Mouse (Mus musculus): ENCODE measurements around the gene Kdm2b. TPM values are rescaled to one million over a fixed set of nuclear protein-coding genes. Genes with fewer than 3 reads are reported as not detected.
"Not testable (repeated sequence)": the region's sequence is repeated elsewhere in the genome, so short reads cannot be mapped to it uniquely, and the experiment has no call there.

Kdm2b gene
- polyA plus RNA-seq, 1 experiment, result 65.1 TPM

DNA sequence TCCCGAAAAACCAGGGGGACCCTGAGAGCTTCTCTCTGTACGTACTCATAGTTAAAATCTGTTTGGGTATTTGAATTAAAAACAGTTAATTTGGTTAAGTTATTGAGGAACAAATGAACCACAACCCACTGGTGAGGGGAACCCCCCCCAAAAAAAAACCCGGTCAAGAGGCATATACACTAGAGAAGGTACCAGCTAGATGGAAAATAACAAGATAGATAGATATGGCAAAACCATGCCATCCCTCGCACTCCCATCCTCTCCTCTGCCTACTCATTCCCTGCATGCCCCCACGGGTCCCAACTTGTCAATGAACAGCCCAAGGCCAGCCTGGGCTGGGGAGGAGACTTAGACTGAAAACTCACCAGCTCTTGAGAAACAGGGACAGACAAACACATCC is 5.1 kb downstream of the Kdm2b start:
- H3K4me1 ChIP-seq (replicated peaks; ENCODE audit: control insufficient read depth, insufficient read depth, low read length), result peaks cover 14% of the 10 kb centered on the region
- peaks cover 15% of the 10 kb centered on the region for H3K36me3 ChIP-seq (ENCODE audit: control insufficient read depth, insufficient read depth, low read length)
- TF ChIP-seq POLR2A (IDR thresholded peaks at IDR 0.05; ENCODE audit: control insufficient read depth, extremely low read depth, insufficient read depth, low read length, poor library complexity) (no peak), CTCF (IDR thresholded peaks at IDR 0.05; ENCODE audit: borderline replicate concordance, control insufficient read depth, extremely low read depth, insufficient read depth, low read length, poor library complexity) (no peak)
- no peak overlapping the region for H3K4me3 ChIP-seq (ENCODE audit: control insufficient read depth, insufficient read depth, low read length)
- no peak overlapping the region for H3K27ac ChIP-seq (ENCODE audit: control insufficient read depth, insufficient read depth, low read length)
- no peak for DNase-seq
- H3K27me3 ChIP-seq (ENCODE audit: control insufficient read depth, insufficient read depth, low read length), result no peaks in the 10 kb centered on the region
- 92% methylated on average over 5 of the region's 5 CpGs for WGBS

GRCm38 (mm10) chr5:122978970-122979369 is 10.7 kb downstream of the Kdm2b start:
- H3K27me3 ChIP-seq (ENCODE audit: control insufficient read depth, insufficient read depth, low read length), result no peaks in the 10 kb centered on the region
- no peaks in the 10 kb centered on the region for H3K4me1 ChIP-seq (replicated peaks; ENCODE audit: control insufficient read depth, insufficient read depth, low read length)
- TF ChIP-seq POLR2A (IDR thresholded peaks at IDR 0.05; ENCODE audit: control insufficient read depth, extremely low read depth, insufficient read depth, low read length, poor library complexity) (no peak), CTCF (IDR thresholded peaks at IDR 0.05; ENCODE audit: borderline replicate concordance, control insufficient read depth, extremely low read depth, insufficient read depth, low read length, poor library complexity) (no peak)
- no peak for DNase-seq
- WGBS, result 75% methylated on average over 8 of the region's 8 CpGs
- no peak overlapping the region for H3K4me3 ChIP-seq (ENCODE audit: control insufficient read depth, insufficient read depth, low read length)
- no peak overlapping the region for H3K27ac ChIP-seq (ENCODE audit: control insufficient read depth, insufficient read depth, low read length)
- peaks cover 15% of the 10 kb centered on the region for H3K36me3 ChIP-seq (ENCODE audit: control insufficient read depth, insufficient read depth, low read length)

- H3K27me3 ChIP-seq (ENCODE audit: control insufficient read depth, insufficient read depth, low read length); DNase-seq; H3K36me3 ChIP-seq (ENCODE audit: control insufficient read depth, insufficient read depth, low read length); H3K4me1 ChIP-seq (replicated peaks; ENCODE audit: control insufficient read depth, insufficient read depth, low read length); H3K4me3 ChIP-seq (ENCODE audit: control insufficient read depth, insufficient read depth, low read length); H3K27ac ChIP-seq (ENCODE audit: control insufficient read depth, insufficient read depth, low read length): not testable (repeated sequence)
- WGBS, result 98% methylated on average over 4 of the region's 4 CpGs
Measured at GRCm38 (mm10) chr5:122974701-122975100, 14.9 kb downstream of the Kdm2b start.

- Histone ChIP-seq H3K4me1 (replicated peaks; ENCODE audit: control insufficient read depth, insufficient read depth, low read length) (no peaks in the 10 kb centered on the region), H3K36me3 (ENCODE audit: control insufficient read depth, insufficient read depth, low read length) (no peaks in the 10 kb centered on the region), H3K27ac (ENCODE audit: control insufficient read depth, insufficient read depth, low read length) (no peak overlapping the region), H3K27me3 (ENCODE audit: control insufficient read depth, insufficient read depth, low read length) (no peaks in the 10 kb centered on the region), H3K4me3 (ENCODE audit: control insufficient read depth, insufficient read depth, low read length) (no peak overlapping the region)
- 92% methylated on average over 9 of the region's 9 CpGs for WGBS
- DNase-seq, result no peak
- TF ChIP-seq POLR2A (IDR thresholded peaks at IDR 0.05; ENCODE audit: control insufficient read depth, extremely low read depth, insufficient read depth, low read length, poor library complexity) (no peak), CTCF (IDR thresholded peaks at IDR 0.05; ENCODE audit: borderline replicate concordance, control insufficient read depth, extremely low read depth, insufficient read depth, low read length, poor library complexity) (no peak)
Measured at GRCm38 (mm10) chr5:122972116-122972515, 17.5 kb downstream of the Kdm2b start.

- no peak overlapping the region for H3K27ac ChIP-seq (ENCODE audit: control insufficient read depth, insufficient read depth, low read length)
- no peak for DNase-seq
- H3K36me3 ChIP-seq (ENCODE audit: control insufficient read depth, insufficient read depth, low read length), result no peaks in the 10 kb centered on the region
- TF ChIP-seq CTCF (IDR thresholded peaks at IDR 0.05; ENCODE audit: borderline replicate concordance, control insufficient read depth, extremely low read depth, insufficient read depth, low read length, poor library complexity) (no peak), POLR2A (IDR thresholded peaks at IDR 0.05; ENCODE audit: control insufficient read depth, extremely low read depth, insufficient read depth, low read length, poor library complexity) (no peak)
- 96% methylated on average over 4 of the region's 4 CpGs for WGBS
- no peaks in the 10 kb centered on the region for H3K27me3 ChIP-seq (ENCODE audit: control insufficient read depth, insufficient read depth, low read length)
- H3K4me3 ChIP-seq (ENCODE audit: control insufficient read depth, insufficient read depth, low read length), result no peak overlapping the region
- H3K4me1 ChIP-seq (replicated peaks; ENCODE audit: control insufficient read depth, insufficient read depth, low read length), result no peaks in the 10 kb centered on the region
Measured at GRCm38 (mm10) chr5:122971438-122971837, 18.2 kb downstream of the Kdm2b start.

GRCm38 (mm10) chr5:122970056-122970455 is 19.6 kb downstream of the Kdm2b start:
- Histone ChIP-seq H3K27me3 (ENCODE audit: control insufficient read depth, insufficient read depth, low read length) (no peaks in the 10 kb centered on the region), H3K27ac (ENCODE audit: control insufficient read depth, insufficient read depth, low read length) (no peak overlapping the region), H3K4me1 (replicated peaks; ENCODE audit: control insufficient read depth, insufficient read depth, low read length) (no peaks in the 10 kb centered on the region), H3K4me3 (ENCODE audit: control insufficient read depth, insufficient read depth, low read length) (no peak overlapping the region), H3K36me3 (ENCODE audit: control insufficient read depth, insufficient read depth, low read length) (no peaks in the 10 kb centered on the region)
- WGBS, result 91% methylated on average over 5 of the region's 5 CpGs
- no peak for DNase-seq
- no peak for TF ChIP-seq CTCF (IDR thresholded peaks at IDR 0.05; ENCODE audit: borderline replicate concordance, control insufficient read depth, extremely low read depth, insufficient read depth, low read length, poor library complexity)
- TF ChIP-seq POLR2A (IDR thresholded peaks at IDR 0.05; ENCODE audit: control insufficient read depth, extremely low read depth, insufficient read depth, low read length, poor library complexity), result no peak

DNA sequence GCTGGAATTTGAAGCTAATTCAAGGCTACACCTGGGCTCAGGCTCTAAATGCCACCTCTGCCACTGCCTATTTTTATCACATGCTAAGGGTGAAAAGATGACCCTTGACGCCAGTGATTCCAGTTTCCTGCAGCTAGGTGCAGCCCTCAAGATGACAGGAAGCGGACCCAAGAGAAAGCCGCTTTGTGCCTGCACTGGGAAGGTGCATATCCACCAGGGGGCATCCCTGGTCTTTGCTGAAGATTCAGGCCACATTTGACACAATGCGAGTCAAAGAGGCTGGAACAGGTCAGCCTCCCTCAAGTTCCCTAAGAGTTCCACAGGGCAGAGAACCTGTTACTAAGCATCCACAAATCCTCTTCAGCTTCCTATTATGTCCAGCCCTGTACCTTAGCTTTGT is 21.3 kb downstream of the Kdm2b start:
- H3K4me3 ChIP-seq (ENCODE audit: control insufficient read depth, insufficient read depth, low read length), result no peak overlapping the region
- H3K36me3 ChIP-seq (ENCODE audit: control insufficient read depth, insufficient read depth, low read length), result no peaks in the 10 kb centered on the region
- DNase-seq, result peak; percentile 89
- 16% methylated on average over 4 of the region's 4 CpGs for WGBS
- no peaks in the 10 kb centered on the region for H3K27me3 ChIP-seq (ENCODE audit: control insufficient read depth, insufficient read depth, low read length)
- peak; percentile 91 for TF ChIP-seq CTCF (IDR thresholded peaks at IDR 0.05; ENCODE audit: borderline replicate concordance, control insufficient read depth, extremely low read depth, insufficient read depth, low read length, poor library complexity)
- no peak for TF ChIP-seq POLR2A (IDR thresholded peaks at IDR 0.05; ENCODE audit: control insufficient read depth, extremely low read depth, insufficient read depth, low read length, poor library complexity)
- H3K27ac ChIP-seq (ENCODE audit: control insufficient read depth, insufficient read depth, low read length), result no peak overlapping the region
- no peaks in the 10 kb centered on the region for H3K4me1 ChIP-seq (replicated peaks; ENCODE audit: control insufficient read depth, insufficient read depth, low read length)
